Mouse (Mus musculus): ENCODE measurements at regions not wholly inside any gene's neighbourhood (a gene's known extent, or its start where the extent isn't known, plus 50 kb on each side); places are given as distances from the start of the nearest gene placed in this dataset.

DNA sequence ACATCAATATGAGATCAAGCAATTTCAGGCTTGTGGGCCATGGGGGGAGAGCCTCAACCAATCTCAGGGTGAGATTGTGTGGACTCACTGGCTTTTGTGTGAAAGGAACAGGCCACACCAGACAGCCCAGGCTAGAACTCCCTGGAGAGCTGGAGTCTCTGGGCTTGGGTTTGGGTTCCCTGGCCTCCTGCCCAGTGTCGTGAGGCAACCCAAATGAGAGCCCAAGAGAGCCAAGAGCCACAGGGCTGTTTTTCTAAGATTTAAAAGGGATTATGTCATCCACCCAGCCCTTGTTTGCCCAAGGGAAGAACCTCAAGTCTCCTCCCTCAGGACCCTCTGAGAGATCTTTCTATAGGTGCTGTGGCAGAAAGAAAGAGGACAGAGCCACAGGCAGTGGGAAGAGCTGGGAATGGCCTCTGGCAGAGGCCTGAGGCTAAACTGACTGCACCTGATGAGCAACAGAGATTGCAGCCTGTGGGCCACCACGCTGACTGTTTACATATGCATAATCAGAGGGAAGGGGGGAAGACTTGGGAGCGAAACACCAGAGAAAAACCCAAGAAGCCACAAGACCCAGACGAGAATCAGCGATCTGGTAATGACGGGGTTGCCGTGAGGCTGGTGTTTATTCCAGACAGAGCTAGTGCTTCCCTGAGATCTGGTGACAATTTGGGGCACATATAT is 92.1 kb downstream of the Bcl2l11 start:
- H3K4me3 ChIP-seq (replicated peaks; ENCODE audit: insufficient read depth, low read depth, low read length): no peak overlapping the region
- DNase-seq: no peak
- 79% methylated on average over 7 of the region's 7 CpGs for WGBS
- H3K27me3 ChIP-seq (ENCODE audit: control insufficient read depth, insufficient read depth, low read length): no peaks in the 10 kb centered on the region
- TF ChIP-seq POLR2A (IDR thresholded peaks at IDR 0.05; ENCODE audit: borderline replicate concordance, insufficient read depth, low read length): no peak
- no peak for TF ChIP-seq CTCF (IDR thresholded peaks at IDR 0.05; ENCODE audit: borderline replicate concordance, insufficient read depth, low read depth, low read length)
- H3K27ac ChIP-seq (ENCODE audit: insufficient read depth, low read length): no peak overlapping the region
- no peaks in the 10 kb centered on the region for H3K4me1 ChIP-seq (ENCODE audit: control insufficient read depth, insufficient read depth, low read length)

- Histone ChIP-seq H3K4me1 (ENCODE audit: control insufficient read depth, insufficient read depth, low read length) (no peaks in the 10 kb centered on the region), H3K27me3 (ENCODE audit: control insufficient read depth, insufficient read depth, low read length) (no peaks in the 10 kb centered on the region), H3K4me3 (replicated peaks; ENCODE audit: insufficient read depth, low read depth, low read length) (no peak overlapping the region), H3K27ac (ENCODE audit: insufficient read depth, low read length) (no peak overlapping the region)
- DNase-seq: no peak
- TF ChIP-seq POLR2A (IDR thresholded peaks at IDR 0.05; ENCODE audit: borderline replicate concordance, insufficient read depth, low read length): no peak
- TF ChIP-seq CTCF (IDR thresholded peaks at IDR 0.05; ENCODE audit: borderline replicate concordance, insufficient read depth, low read depth, low read length): no peak
- 97% methylated on average over 4 of the region's 4 CpGs for WGBS
Measured at GRCm38 (mm10) chr2:128218961-128219360, 93.1 kb downstream of the Bcl2l11 start.

GRCm38 (mm10) chr2:128221055-128221454 is 95.2 kb downstream of the Bcl2l11 start:
- TF ChIP-seq CTCF (IDR thresholded peaks at IDR 0.05; ENCODE audit: borderline replicate concordance, insufficient read depth, low read depth, low read length): no peak
- no peak for TF ChIP-seq POLR2A (IDR thresholded peaks at IDR 0.05; ENCODE audit: borderline replicate concordance, insufficient read depth, low read length)
- no peak overlapping the region for H3K4me3 ChIP-seq (replicated peaks; ENCODE audit: insufficient read depth, low read depth, low read length)
- no peaks in the 10 kb centered on the region for H3K27me3 ChIP-seq (ENCODE audit: control insufficient read depth, insufficient read depth, low read length)
- WGBS: 57% methylated on average over 1 of the region's 1 CpGs
- no peak overlapping the region for H3K27ac ChIP-seq (ENCODE audit: insufficient read depth, low read length)
- H3K4me1 ChIP-seq (ENCODE audit: control insufficient read depth, insufficient read depth, low read length): no peaks in the 10 kb centered on the region
- no peak for DNase-seq

GRCm38 (mm10) chr2:128221657-128222056 is 95.8 kb downstream of the Bcl2l11 start:
- Histone ChIP-seq H3K27me3 (ENCODE audit: control insufficient read depth, insufficient read depth, low read length) (no peaks in the 10 kb centered on the region), H3K27ac (ENCODE audit: insufficient read depth, low read length) (no peak overlapping the region), H3K4me3 (replicated peaks; ENCODE audit: insufficient read depth, low read depth, low read length) (no peak overlapping the region), H3K4me1 (ENCODE audit: control insufficient read depth, insufficient read depth, low read length) (no peaks in the 10 kb centered on the region)
- 97% methylated on average over 4 of the region's 4 CpGs for WGBS
- DNase-seq: no peak
- TF ChIP-seq CTCF (IDR thresholded peaks at IDR 0.05; ENCODE audit: borderline replicate concordance, insufficient read depth, low read depth, low read length): no peak
- no peak for TF ChIP-seq POLR2A (IDR thresholded peaks at IDR 0.05; ENCODE audit: borderline replicate concordance, insufficient read depth, low read length)

DNA sequence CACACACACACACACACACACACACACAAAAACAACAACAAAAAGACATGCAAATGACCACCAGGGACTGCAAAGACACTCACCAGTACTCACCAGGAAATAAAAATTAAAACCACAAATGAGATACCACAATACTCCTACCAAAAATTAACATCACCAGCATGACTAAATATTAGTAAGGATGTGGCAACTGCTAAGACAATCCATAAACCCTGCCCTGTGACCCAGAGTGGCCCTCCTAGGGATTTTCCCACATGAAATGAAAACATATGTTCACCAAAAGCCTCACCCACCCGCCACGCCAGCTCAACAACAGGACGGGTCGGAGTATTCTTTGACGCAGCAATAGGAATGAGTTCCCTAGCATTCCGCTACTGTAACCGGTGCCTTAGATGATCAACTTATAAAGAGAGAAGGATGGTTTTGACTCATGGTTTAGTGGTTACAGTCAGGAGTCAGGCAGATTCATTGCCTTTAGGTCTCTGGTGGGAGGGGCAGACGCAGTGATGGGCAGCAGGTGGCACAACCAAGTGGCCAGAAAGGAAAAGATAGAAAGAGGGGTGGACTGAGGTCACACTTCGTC is 100.7 kb downstream of the Bcl2l11 start:
- no peak for TF ChIP-seq POLR2A (IDR thresholded peaks at IDR 0.05; ENCODE audit: borderline replicate concordance, insufficient read depth, low read length)
- no peak for TF ChIP-seq CTCF (IDR thresholded peaks at IDR 0.05; ENCODE audit: borderline replicate concordance, insufficient read depth, low read depth, low read length)
- H3K27me3 ChIP-seq (ENCODE audit: control insufficient read depth, insufficient read depth, low read length): no peaks in the 10 kb centered on the region
- no peak overlapping the region for H3K27ac ChIP-seq (ENCODE audit: insufficient read depth, low read length)
- DNase-seq: no peak
- no peaks in the 10 kb centered on the region for H3K4me1 ChIP-seq (ENCODE audit: control insufficient read depth, insufficient read depth, low read length)
- 94% methylated on average over 9 of the region's 9 CpGs for WGBS
- H3K4me3 ChIP-seq (replicated peaks; ENCODE audit: insufficient read depth, low read depth, low read length): no peak overlapping the region

DNA sequence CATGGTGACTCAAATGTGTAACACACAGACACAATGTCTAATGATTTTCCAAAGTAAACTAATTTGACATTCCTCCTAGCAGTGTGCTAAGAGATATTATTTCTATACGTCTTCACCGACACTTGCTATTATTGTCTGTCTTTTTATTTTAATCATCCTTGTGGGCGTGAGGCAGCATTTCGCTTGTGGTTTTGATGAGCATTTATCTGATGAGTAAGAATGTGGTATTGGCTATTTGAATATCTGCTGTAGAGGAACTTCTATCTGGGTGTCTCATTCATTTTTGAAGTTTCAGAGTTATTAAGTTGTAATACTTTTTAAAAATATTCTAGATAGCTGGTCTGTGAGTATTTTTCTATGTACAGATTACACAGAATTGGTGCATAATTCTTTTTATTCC is 103.9 kb downstream of the Bcl2l11 start:
- 98% methylated on average over 4 of the region's 4 CpGs for WGBS
- TF ChIP-seq POLR2A (IDR thresholded peaks at IDR 0.05; ENCODE audit: borderline replicate concordance, insufficient read depth, low read length) (no peak), CTCF (IDR thresholded peaks at IDR 0.05; ENCODE audit: borderline replicate concordance, insufficient read depth, low read depth, low read length) (no peak)
- no peak for DNase-seq
- no peaks in the 10 kb centered on the region for H3K4me1 ChIP-seq (ENCODE audit: control insufficient read depth, insufficient read depth, low read length)
- H3K27ac ChIP-seq (ENCODE audit: insufficient read depth, low read length): no peak overlapping the region
- H3K27me3 ChIP-seq (ENCODE audit: control insufficient read depth, insufficient read depth, low read length): no peaks in the 10 kb centered on the region
- no peak overlapping the region for H3K4me3 ChIP-seq (replicated peaks; ENCODE audit: insufficient read depth, low read depth, low read length)

DNA sequence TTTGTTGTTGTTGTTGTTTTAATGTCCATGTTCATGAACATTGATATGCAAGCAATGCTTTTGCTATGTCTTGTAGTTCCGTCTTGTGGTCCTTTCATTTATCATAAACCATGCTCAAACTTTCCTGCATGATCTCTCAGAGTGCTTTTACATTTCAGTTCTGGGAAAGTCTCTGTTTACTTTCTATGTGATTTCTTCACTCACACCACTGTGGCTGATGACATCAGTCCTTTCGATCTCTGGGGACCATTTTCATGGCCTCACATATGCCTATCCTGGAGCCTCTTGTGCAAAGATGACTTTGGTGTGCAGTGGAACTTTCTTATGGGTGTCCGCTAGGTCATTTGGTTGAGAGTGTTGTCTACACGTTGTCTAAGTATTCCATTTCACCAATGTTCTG is 105.1 kb downstream of the Bcl2l11 start:
- Histone ChIP-seq H3K27me3 (ENCODE audit: control insufficient read depth, insufficient read depth, low read length) (no peaks in the 10 kb centered on the region), H3K4me1 (ENCODE audit: control insufficient read depth, insufficient read depth, low read length) (no peaks in the 10 kb centered on the region), H3K27ac (ENCODE audit: insufficient read depth, low read length) (no peak overlapping the region), H3K4me3 (replicated peaks; ENCODE audit: insufficient read depth, low read depth, low read length) (no peak overlapping the region)
- TF ChIP-seq POLR2A (IDR thresholded peaks at IDR 0.05; ENCODE audit: borderline replicate concordance, insufficient read depth, low read length): no peak
- no peak for TF ChIP-seq CTCF (IDR thresholded peaks at IDR 0.05; ENCODE audit: borderline replicate concordance, insufficient read depth, low read depth, low read length)
- 94% methylated on average over 4 of the region's 4 CpGs for WGBS
- no peak for DNase-seq

DNA sequence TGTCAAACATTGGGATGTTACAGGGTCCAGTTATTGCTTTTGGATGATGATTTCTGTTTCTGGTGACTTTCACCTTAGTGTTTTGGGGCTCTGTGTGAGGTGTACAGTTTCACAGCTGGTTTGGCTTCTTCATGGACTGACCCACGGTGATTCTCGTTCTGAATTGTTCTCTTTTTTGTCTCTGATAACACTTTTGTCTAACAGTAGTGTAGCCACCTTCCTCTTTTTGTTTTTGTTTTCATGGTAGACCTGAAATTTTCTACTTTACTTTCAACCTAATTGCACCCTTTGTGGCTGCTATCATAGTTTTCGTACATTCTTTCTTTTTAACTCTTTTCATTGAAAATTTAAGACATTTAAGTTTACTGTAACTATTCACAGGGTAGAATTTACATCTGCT is 105.5 kb downstream of the Bcl2l11 start:
- 92% methylated on average over 3 of the region's 3 CpGs for WGBS
- no peak overlapping the region for H3K27ac ChIP-seq (ENCODE audit: insufficient read depth, low read length)
- TF ChIP-seq POLR2A (IDR thresholded peaks at IDR 0.05; ENCODE audit: borderline replicate concordance, insufficient read depth, low read length): no peak
- TF ChIP-seq CTCF (IDR thresholded peaks at IDR 0.05; ENCODE audit: borderline replicate concordance, insufficient read depth, low read depth, low read length): no peak
- no peak overlapping the region for H3K4me3 ChIP-seq (replicated peaks; ENCODE audit: insufficient read depth, low read depth, low read length)
- DNase-seq: no peak
- no peaks in the 10 kb centered on the region for H3K4me1 ChIP-seq (ENCODE audit: control insufficient read depth, insufficient read depth, low read length)
- H3K27me3 ChIP-seq (ENCODE audit: control insufficient read depth, insufficient read depth, low read length): no peaks in the 10 kb centered on the region

Measured in cerebellum, adult 2 months (tissue).